Mouse (Mus musculus) liver, embryonic 15.5 days (tissue): ENCODE data around the gene Fam110a. TPM values are rescaled to one million over a fixed set of nuclear protein-coding genes. Genes with fewer than 3 reads are reported as not detected.
A peak's percentile ranks its signal among the peaks of the same experiment; 100 is the strongest.

ENCODE experiments used
- ATAC-seq: fragments of 200-750 bp; cut with Nextera tagmentation; 2 replicates; pipeline ENCODE4 v1.8.0; 2017; ENCODE audit warnings: moderate number of reproducible peaks, mild to moderate bottlenecking, moderate library complexity; ENCODE audit not compliant: insufficient read depth
- H3K27ac ChIP-seq: fragments of 300-500 bp; sonication (generic); replicated peaks from 2 replicates; pipeline ENCODE4 v1.5.1; 2015; ENCODE audit warnings: mild to moderate bottlenecking, inconsistent platforms
- H3K27me3 ChIP-seq: fragments of 300-500 bp; sonication (generic); 2 replicates; pipeline ENCODE4 v1.6.1; 2015; ENCODE audit warnings: mild to moderate bottlenecking, inconsistent platforms
- H3K36me3 ChIP-seq: fragments of 300-500 bp; sonication (generic); replicated peaks from 2 replicates; pipeline ENCODE4 v1.6.1; 2015; ENCODE audit warnings: moderate library complexity, mild to moderate bottlenecking, inconsistent platforms
- H3K4me1 ChIP-seq: fragments of 300-500 bp; sonication (generic); replicated peaks from 2 replicates; pipeline ENCODE4 v1.6.1; 2015; ENCODE audit warnings: inconsistent platforms
- H3K4me2 ChIP-seq: fragments of 300-500 bp; sonication (generic); 2 replicates; pipeline ENCODE4 v1.6.1; 2015; ENCODE audit warnings: moderate library complexity, mild to moderate bottlenecking, inconsistent platforms
- H3K4me3 ChIP-seq: fragments of 300-500 bp; sonication (generic); replicated peaks from 2 replicates; pipeline ENCODE4 v1.5.1; 2015; ENCODE audit warnings: mild to moderate bottlenecking, inconsistent platforms
- H3K9ac ChIP-seq: fragments of 300-500 bp; sonication (generic); 2 replicates; pipeline ENCODE4 v1.6.1; 2015; ENCODE audit warnings: moderate library complexity, mild to moderate bottlenecking, inconsistent platforms
- H3K9me3 ChIP-seq: fragments of 300-500 bp; sonication (generic); replicated peaks from 2 replicates; pipeline ENCODE4 v1.6.1; 2016; ENCODE audit warnings: inconsistent platforms
- WGBS: fragments of 180-500 bp; shearing (Covaris S2); methylation state at CpG from one replicate; pipeline ENCODE4 v1.1.7; 2015; ENCODE audit warnings: mixed read lengths; ENCODE audit not compliant: insufficient replicate concordance; 5-methylcytosine and 5-hydroxymethylcytosine counted together
- polyA plus RNA-seq: library from polyadenylated mRNA; unstranded; fragments of >200 nt; fragmentation: Nextera tagmentation; extraction: Ambion mirVana; gene quantifications from 2 replicates; pipeline ENCODE4 v1.2.1, GENCODE M21; 2015

Fam110a gene
- polyA plus RNA-seq, 1 experiment from 2014 or later, result 9.8 TPM

GRCm38 (mm10) chr2:151970191-151971172 lies 9.5 kb downstream of the Fam110a start:
- Histone ChIP-seq H3K36me3 (peaks cover 25% of the 10 kb centered on the region), H3K27me3 (peaks cover 38% of the 10 kb centered on the region), H3K9ac (no peak overlapping the region), H3K27ac (no peak overlapping the region), H3K4me2 (peak overlapping the region; percentile 52), H3K4me3 (peak overlapping the region; percentile 15; the same call in 1 of the 2 replicates), H3K4me1 (peaks cover 63% of the 10 kb centered on the region), H3K9me3 (no peaks in the 10 kb centered on the region)
- ATAC-seq, result peak; percentile 68
- 44% methylated on average over 53 of the region's 53 CpGs for WGBS

- Histone ChIP-seq H3K27me3 (peaks cover 30% of the 10 kb centered on the region), H3K4me1 (peaks cover 59% of the 10 kb centered on the region), H3K4me2 (no peak overlapping the region), H3K9ac (no peak overlapping the region), H3K4me3 (no peak overlapping the region), H3K27ac (no peak overlapping the region), H3K36me3 (peaks cover 25% of the 10 kb centered on the region), H3K9me3 (no peaks in the 10 kb centered on the region)
- ATAC-seq, result no peak
- 70% methylated on average over 6 of the region's 6 CpGs for whole genome bisulfite sequencing
These were observed 10.6 kb downstream of the Fam110a start for GRCm38 (mm10) chr2:151969396-151969795.

- 76% methylated on average over 7 of the region's 7 CpGs for whole genome bisulfite sequencing
- no peak for ATAC-seq
- H3K9me3 ChIP-seq, result no peaks in the 10 kb centered on the region
These were observed 11.0 kb downstream of the Fam110a start for GRCm38 (mm10) chr2:151968986-151969385.

GRCm38 (mm10) chr2:151968451-151968850 lies 11.6 kb downstream of the Fam110a start:
- peaks cover 20% of the 10 kb centered on the region for H3K27me3 ChIP-seq
- no peak overlapping the region for H3K27ac ChIP-seq
- no peak overlapping the region for H3K4me3 ChIP-seq
- ATAC-seq, result no peak
- peaks cover 53% of the 10 kb centered on the region for H3K4me1 ChIP-seq
- H3K9ac ChIP-seq, result no peak overlapping the region
- H3K4me2 ChIP-seq, result no peak overlapping the region
- 64% methylated on average over 8 of the region's 8 CpGs for WGBS
- no peaks in the 10 kb centered on the region for H3K9me3 ChIP-seq
- peaks cover 25% of the 10 kb centered on the region for H3K36me3 ChIP-seq

More at GRCm38 (mm10) chr2:151968986-151969385, 11.0 kb downstream of the Fam110a start:
- peaks cover 56% of the 10 kb centered on the region for H3K4me1 ChIP-seq
- no peak overlapping the region for H3K9ac ChIP-seq
- H3K36me3 ChIP-seq, result peaks cover 25% of the 10 kb centered on the region
- no peak overlapping the region for H3K4me2 ChIP-seq
- H3K4me3 ChIP-seq, result no peak overlapping the region
- no peak overlapping the region for H3K27ac ChIP-seq
- H3K27me3 ChIP-seq, result peaks cover 26% of the 10 kb centered on the region

- Histone ChIP-seq H3K9ac (no peak overlapping the region), H3K27me3 (peaks cover 14% of the 10 kb centered on the region), H3K36me3 (peaks cover 25% of the 10 kb centered on the region), H3K4me1 (peaks cover 50% of the 10 kb centered on the region), H3K9me3 (no peaks in the 10 kb centered on the region), H3K4me3 (no peak overlapping the region), H3K27ac (no peak overlapping the region), H3K4me2 (no peak overlapping the region)
- ATAC-seq, result no peak
- 42% methylated on average over 2 of the region's 2 CpGs for WGBS
These were observed 12.2 kb downstream of the Fam110a start for GRCm38 (mm10) chr2:151967792-151968191.

GRCm38 (mm10) chr2:151967176-151967750 lies 12.8 kb downstream of the Fam110a start:
- no peak for ATAC-seq
- peaks cover 46% of the 10 kb centered on the region for H3K4me1 ChIP-seq
- no peak overlapping the region for H3K27ac ChIP-seq
- H3K9ac ChIP-seq, result no peak overlapping the region
- H3K9me3 ChIP-seq, result no peaks in the 10 kb centered on the region
- peaks cover 25% of the 10 kb centered on the region for H3K36me3 ChIP-seq
- no peak overlapping the region for H3K4me2 ChIP-seq
- H3K27me3 ChIP-seq, result peaks cover 8% of the 10 kb centered on the region
- H3K4me3 ChIP-seq, result no peak overlapping the region
- 54% methylated on average over 9 of the region's 9 CpGs for WGBS

- no peaks in the 10 kb centered on the region for H3K27me3 ChIP-seq
These were observed 16.0 kb downstream of the Fam110a start for GRCm38 (mm10) chr2:151964052-151964451.

GRCm38 (mm10) chr2:151963319-151963718 lies 16.7 kb downstream of the Fam110a start:
- H3K4me3 ChIP-seq, result no peak overlapping the region
- ATAC-seq, result no peak
- WGBS, result 60% methylated on average over 5 of the region's 5 CpGs
- H3K9me3 ChIP-seq, result no peaks in the 10 kb centered on the region
- no peak overlapping the region for H3K27ac ChIP-seq
- no peaks in the 10 kb centered on the region for H3K27me3 ChIP-seq
- H3K9ac ChIP-seq, result no peak overlapping the region
- H3K36me3 ChIP-seq, result 0 out of 2 replicates have a peak, but pooled peaks cover 4% of the 10 kb centered on the region
- peaks cover 26% of the 10 kb centered on the region for H3K4me1 ChIP-seq
- H3K4me2 ChIP-seq, result no peak overlapping the region

More at GRCm38 (mm10) chr2:151964052-151964451, 16.0 kb downstream of the Fam110a start:
- Histone ChIP-seq H3K9me3 (no peaks in the 10 kb centered on the region), H3K27ac (no peak overlapping the region), H3K4me1 (peaks cover 21% of the 10 kb centered on the region), H3K9ac (no peak overlapping the region), H3K4me3 (no peak overlapping the region), H3K36me3 (peaks cover 11% of the 10 kb centered on the region), H3K4me2 (no peak overlapping the region)
- no peak for ATAC-seq
- 41% methylated on average over 9 of the region's 9 CpGs for WGBS

GRCm38 (mm10) chr2:151962474-151962873 lies 17.5 kb downstream of the Fam110a start:
- Histone ChIP-seq H3K9ac (no peak overlapping the region), H3K36me3 (no peaks in the 10 kb centered on the region), H3K27ac (no peak overlapping the region), H3K27me3 (no peaks in the 10 kb centered on the region), H3K9me3 (no peaks in the 10 kb centered on the region), H3K4me2 (no peak overlapping the region), H3K4me3 (no peak overlapping the region), H3K4me1 (peaks cover 24% of the 10 kb centered on the region)
- no peak for ATAC-seq
- 75% methylated on average over 10 of the region's 10 CpGs for WGBS

- Histone ChIP-seq H3K27me3 (no peaks in the 10 kb centered on the region), H3K4me2 (no peak overlapping the region), H3K9ac (no peak overlapping the region), H3K36me3 (no peaks in the 10 kb centered on the region), H3K27ac (no peak overlapping the region), H3K9me3 (no peaks in the 10 kb centered on the region), H3K4me1 (peaks cover 20% of the 10 kb centered on the region), H3K4me3 (no peak overlapping the region)
- ATAC-seq, result no peak
- WGBS, result 46% methylated on average over 9 of the region's 9 CpGs
These were observed 18.5 kb downstream of the Fam110a start for GRCm38 (mm10) chr2:151961284-151962196.
